Mouse (Mus musculus) heart, adult 2 months (tissue): ENCODE results near the gene Zfp68. TPM values are rescaled to one million over a fixed set of nuclear protein-coding genes. Genes with fewer than 3 reads are reported as not detected.
A peak's percentile ranks its signal among the peaks of the same experiment; 100 is the strongest.

Experiments used
- DNase-seq, 2 experiments: peaks; one replicate each; pipeline ENCODE4 v3.0.0; 2021
- H3K27ac ChIP-seq: fragments of 200-600 bp; 2 replicates; pipeline ENCODE4 v1.8.1; 2022
- H3K27me3 ChIP-seq: fragments of 200-500 bp; 2 replicates; pipeline ENCODE4 v1.6.1; 2012; ENCODE audit warnings: mild to moderate bottlenecking, low read length, inconsistent platforms, mixed read lengths; ENCODE audit not compliant: control insufficient read depth, insufficient read depth
- H3K36me3 ChIP-seq: fragments of 200-500 bp; 2 replicates; pipeline ENCODE4 v1.6.1; 2012; ENCODE audit warnings: low read length, inconsistent platforms; ENCODE audit not compliant: control insufficient read depth, insufficient read depth
- H3K4me1 ChIP-seq: fragments of 200-500 bp; 2 replicates; pipeline ENCODE4 v1.6.1; 2011; ENCODE audit warnings: low read length; ENCODE audit not compliant: control insufficient read depth, insufficient read depth
- H3K4me3 ChIP-seq: fragments of 200-600 bp; 2 replicates; pipeline ENCODE4 v1.8.1; 2022
- H3K79me2 ChIP-seq: fragments of 200-500 bp; replicated peaks from 2 replicates; pipeline ENCODE4 v1.6.1; 2012; ENCODE audit warnings: mild to moderate bottlenecking, inconsistent platforms, low read length, moderate library complexity, mixed read lengths; ENCODE audit not compliant: control insufficient read depth, insufficient read depth
- H3K9ac ChIP-seq: fragments of 200-500 bp; 2 replicates; pipeline ENCODE4 v1.6.1; 2012; ENCODE audit warnings: low read depth, mild to moderate bottlenecking, control low read depth, inconsistent platforms, low read length, mixed read lengths
- CTCF ChIP-seq: fragments of 200-600 bp; IDR thresholded peaks from 2 replicates; pipeline ENCODE4 v1.8.1; 2022; ENCODE audit warnings: antibody characterized with exemption, mild to moderate bottlenecking, moderate library complexity
- EP300 ChIP-seq: fragments of 200-500 bp; IDR thresholded peaks from 2 replicates; pipeline ENCODE4 v1.6.1; 2011; ENCODE audit warnings: low read depth, low read length, control low read depth; ENCODE audit not compliant: insufficient read depth
- POLR2A ChIP-seq: fragments of 200-500 bp; IDR thresholded peaks from 2 replicates; pipeline ENCODE4 v1.6.1; 2011; ENCODE audit warnings: mild to moderate bottlenecking, low read depth, low read length, control low read depth; ENCODE audit not compliant: insufficient read depth
- WGBS: fragments of 180-500 bp; shearing (Covaris S2); methylation state at CpG from one replicate; pipeline ENCODE4 v1.1.7; 2018; 5-methylcytosine and 5-hydroxymethylcytosine counted together
- intact Hi-C: fragments of 180-260 bp; cut with DNase I; formaldehyde crosslinking; loops from one replicate; pipeline ENCODE4 v1.15.1; 2025
- long read RNA-seq: library from polyadenylated mRNA; stranded (forward); transcript quantifications from one replicate; pipeline ENCODE4 v2.0.0, GENCODE M21; 2021
- polyA plus RNA-seq: library from polyadenylated mRNA; depleted of rRNA; stranded (reverse); fragments of >200 nt; gene quantifications from 2 replicates; pipeline ENCODE4 v1.2.3, GENCODE M21; 2012; rRNA removed
- total RNA-seq, 2 experiments: library from RNA; stranded (reverse); gene quantifications; 2 replicates each; pipeline ENCODE4 v1.2.3; 2021

Zfp68 gene
- 10 to 100 TPM; 17.7 to 19.4 TPM for total RNA-seq
- polyA plus RNA-seq = 6.8 and 13.8 TPM in 2 replicates
- long read RNA-seq, full-length matches to known transcripts = 36 of 38 reads
- long read RNA-seq, partial matches to known transcripts = 0 of 38 reads
- long read RNA-seq, other reads (novel, unspliced or antisense) = 2 of 38 reads

DNA sequence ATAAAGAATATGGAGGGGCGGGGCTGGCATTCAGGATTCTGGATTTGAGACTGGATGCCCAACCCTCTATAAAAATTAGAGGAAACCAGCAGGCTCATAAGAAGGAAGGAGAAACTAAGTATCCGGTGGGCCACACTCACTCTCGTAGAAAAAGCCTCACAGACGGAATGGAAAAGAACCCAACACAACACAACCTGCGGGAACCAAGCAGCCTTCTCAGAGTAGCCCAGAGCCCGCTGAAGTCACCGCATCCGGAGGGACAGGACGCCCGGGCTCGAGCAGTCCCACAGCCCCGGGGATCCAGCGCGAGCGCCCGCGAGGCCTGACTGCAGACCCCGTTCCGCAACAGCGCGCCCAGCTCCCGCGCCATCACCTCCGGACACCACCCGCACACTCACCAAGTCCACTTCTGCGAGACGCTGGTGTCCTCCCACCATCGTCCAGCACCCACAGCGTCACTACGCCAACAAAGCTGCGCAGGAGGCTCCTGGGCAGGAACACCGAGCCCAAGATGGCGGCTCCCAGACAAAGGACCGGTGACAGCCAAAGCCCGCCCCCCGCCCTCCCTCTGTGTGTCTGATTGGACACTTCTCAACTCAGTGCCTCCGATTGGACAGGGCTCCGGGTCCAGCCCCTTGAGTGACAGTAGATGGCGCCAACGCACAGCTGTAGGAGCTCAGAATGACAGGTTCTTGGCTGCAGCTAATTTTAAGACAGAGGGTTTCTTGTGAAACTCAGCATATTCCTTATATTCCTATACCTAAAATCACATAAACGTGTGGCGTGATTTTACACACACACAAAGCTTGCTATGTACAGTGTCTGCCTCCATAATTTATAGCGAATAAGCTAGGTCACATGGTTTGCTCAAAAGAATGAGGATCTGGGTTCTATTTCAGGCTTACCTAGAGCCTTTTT lies at the start of gene Zfp68:
Zfp68 (minus strand) TSS at position 551 of the 918 bp plus-strand sequence.
- Histone ChIP-seq H3K36me3 (peaks cover 9% of the 10 kb centered on the region), H3K9ac (peak within 1 kb of the TSS; percentile 100), H3K79me2 (peaks cover 6% of the 10 kb centered on the region), H3K27ac (peak within 1 kb of the TSS; percentile 99), H3K4me1 (peaks cover 7% of the 10 kb centered on the region), H3K4me3 (peak within 1 kb of the TSS; percentile 78), H3K27me3 (no peaks in the 10 kb centered on the region; the same call in 1 of the 2 replicates)
- under 1% methylated on average over 43 of the region's 43 CpGs for WGBS
- DNase-seq = peak; percentile 89 to 94
- intact Hi-C loops = loop anchor here (5.0 kb wide), 1 partner anchor 633 kb away; the partner anchor contains the start of gene Get4
- TF ChIP-seq POLR2A = peak; percentile 96
- TF ChIP-seq EP300 = peak; percentile 65
- peak; percentile 65 for TF ChIP-seq CTCF

DNA sequence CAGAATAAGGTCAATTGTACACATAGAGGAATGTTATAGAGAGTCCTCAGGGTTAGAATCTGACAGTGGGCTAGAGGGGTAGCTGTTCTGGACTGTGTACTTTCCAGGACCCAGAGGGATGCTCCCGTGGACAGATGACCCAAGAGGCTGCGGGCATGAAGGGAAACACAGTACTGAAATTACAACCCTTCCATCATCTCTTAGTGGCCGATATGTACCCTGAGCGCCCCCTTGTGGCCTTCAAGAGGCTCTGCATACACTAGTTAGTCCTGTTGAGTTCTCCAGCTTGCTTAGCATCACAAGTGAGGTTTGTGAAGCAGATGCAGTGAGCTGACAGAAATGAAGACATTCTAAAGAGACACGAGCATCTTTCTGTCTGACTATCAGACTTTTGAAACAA lies 39.4 kb upstream of the Zfp68 start:
- no peak overlapping the region for H3K4me3 ChIP-seq
- no peaks in the 10 kb centered on the region for H3K79me2 ChIP-seq
- DNase-seq = peak; percentile 31 to 44
- no peak overlapping the region for H3K9ac ChIP-seq
- H3K36me3 ChIP-seq = no peaks in the 10 kb centered on the region
- H3K27me3 ChIP-seq = no peaks in the 10 kb centered on the region
- no peaks in the 10 kb centered on the region for H3K4me1 ChIP-seq
- no peak overlapping the region for H3K27ac ChIP-seq
- 9% methylated on average over 5 of the region's 5 CpGs for WGBS
- no peak for TF ChIP-seq EP300
- peak; percentile 84 for TF ChIP-seq CTCF
- intact Hi-C loops = no loop called here

DNA sequence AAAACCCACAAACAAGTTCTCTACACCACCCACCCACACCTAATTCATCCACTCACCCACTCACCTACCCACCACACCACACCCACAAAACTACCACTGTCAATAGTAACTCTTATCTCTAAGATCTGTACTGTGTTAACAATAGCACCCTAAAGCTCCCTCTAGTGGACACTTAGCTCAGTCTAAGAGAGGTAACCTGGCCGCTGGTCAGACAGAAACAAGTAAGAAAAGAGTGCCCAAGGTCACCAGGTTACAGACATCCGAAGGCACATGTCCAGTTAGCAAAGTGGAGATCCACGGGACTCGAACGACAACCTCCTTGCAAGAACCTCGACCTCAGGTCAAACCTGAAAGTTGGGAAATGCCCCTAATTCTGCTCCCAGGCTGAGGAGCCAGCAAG lies 38.3 kb upstream of the Zfp68 start:
- Histone ChIP-seq H3K27ac (no peak overlapping the region), H3K79me2 (no peaks in the 10 kb centered on the region), H3K9ac (no peak overlapping the region), H3K27me3 (no peaks in the 10 kb centered on the region), H3K4me1 (no peaks in the 10 kb centered on the region), H3K36me3 (no peaks in the 10 kb centered on the region), H3K4me3 (no peak overlapping the region)
- peak in 1 of 2 experiments; percentile 6 for DNase-seq
- WGBS = 43% methylated on average over 6 of the region's 6 CpGs
- peak; percentile 77 for TF ChIP-seq CTCF
- TF ChIP-seq POLR2A = no peak
- intact Hi-C loops = no loop called here

DNA sequence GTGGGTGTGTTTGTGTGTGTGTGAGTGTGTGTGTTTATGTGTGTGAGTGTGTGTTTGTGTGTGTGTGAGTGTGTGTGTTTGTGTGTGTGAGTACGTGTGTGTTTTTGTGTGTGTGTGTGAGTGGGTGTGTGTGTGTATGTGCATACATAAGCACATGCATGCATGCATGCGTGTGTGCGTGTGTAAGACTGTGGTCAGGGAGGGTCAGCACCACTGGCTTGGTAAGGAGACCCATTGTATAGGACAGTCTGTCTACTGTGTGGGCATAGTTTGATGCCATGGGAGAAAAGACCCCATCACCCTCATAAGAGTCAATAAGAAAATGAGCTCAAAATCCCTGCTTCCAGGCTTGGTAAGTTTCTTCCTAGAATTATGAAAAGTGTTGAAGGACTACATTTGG lies 37.8 kb upstream of the Zfp68 start:
- Histone ChIP-seq H3K79me2 (no peaks in the 10 kb centered on the region), H3K27ac (no peak overlapping the region), H3K27me3 (no peaks in the 10 kb centered on the region), H3K9ac (no peak overlapping the region), H3K4me1 (no peaks in the 10 kb centered on the region), H3K4me3 (no peak overlapping the region), H3K36me3 (no peaks in the 10 kb centered on the region)
- intact Hi-C loops = no loop called here
- no peak for DNase-seq
- no peak for TF ChIP-seq EP300
- TF ChIP-seq POLR2A = no peak
- TF ChIP-seq CTCF = no peak
- WGBS = 87% methylated on average over 3 of the region's 3 CpGs

DNA sequence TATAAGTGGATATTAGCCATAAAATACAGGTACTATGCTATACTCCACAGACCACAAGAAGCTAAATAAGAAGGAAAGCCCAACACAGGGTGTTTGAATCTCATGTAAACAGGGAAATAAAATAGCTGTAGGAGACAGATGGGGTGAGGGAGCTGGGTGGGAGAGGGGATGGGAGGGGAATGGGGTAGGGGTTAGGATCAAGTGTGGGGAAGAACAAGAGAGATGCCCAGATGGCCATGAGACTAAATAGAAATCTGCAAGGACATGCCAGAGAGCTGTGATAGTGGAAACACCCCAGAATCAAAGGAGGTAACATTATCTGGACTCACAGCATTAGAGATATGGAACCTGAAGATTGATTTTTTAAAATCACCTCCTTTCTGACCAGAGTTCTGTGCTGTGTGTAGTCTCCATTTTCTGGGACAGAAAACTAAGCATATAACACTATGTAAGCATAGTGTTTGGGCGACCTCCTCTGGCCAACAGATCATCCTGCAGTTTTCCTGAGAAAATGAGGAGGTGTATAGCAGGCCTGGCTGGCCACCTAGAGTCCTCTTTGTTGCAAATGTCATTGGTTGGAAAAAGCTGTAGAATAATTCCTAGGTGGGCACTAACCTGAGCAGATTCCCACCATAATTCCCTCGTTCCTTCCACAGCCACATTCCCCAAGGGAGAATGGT lies 37.1 kb upstream of the Zfp68 start:
- no peaks in the 10 kb centered on the region for H3K79me2 ChIP-seq
- TF ChIP-seq POLR2A = no peak
- peak; percentile 89 for TF ChIP-seq CTCF
- 0 out of 2 replicates have a peak, but pooled peaks have one; percentile 32 for TF ChIP-seq EP300
- H3K27ac ChIP-seq = no peak overlapping the region
- 19% methylated on average over 2 of the region's 2 CpGs for WGBS
- no peaks in the 10 kb centered on the region for H3K27me3 ChIP-seq
- intact Hi-C loops = no loop called here
- no peaks in the 10 kb centered on the region for H3K4me1 ChIP-seq
- DNase-seq = peak; percentile 30 to 49
- H3K9ac ChIP-seq = no peak overlapping the region
- no peak overlapping the region for H3K4me3 ChIP-seq
- no peaks in the 10 kb centered on the region for H3K36me3 ChIP-seq

DNA sequence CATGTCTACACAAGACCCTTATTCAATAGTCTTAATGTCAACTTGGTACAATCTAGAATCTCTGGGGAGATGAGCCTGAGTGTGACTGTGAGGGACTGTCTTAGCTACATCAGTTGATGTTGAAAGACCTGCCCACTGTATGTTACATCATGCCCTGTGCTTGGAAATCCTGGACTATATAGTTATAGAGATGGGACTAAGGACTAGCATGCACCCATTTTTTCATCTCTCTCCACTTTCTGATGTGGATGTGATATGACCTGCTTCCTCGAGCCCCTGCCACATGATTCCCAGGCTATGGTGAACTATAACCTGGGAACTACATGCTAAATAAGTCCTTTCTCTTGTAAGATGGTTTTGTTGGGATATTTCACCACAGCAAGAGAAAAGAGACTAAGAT lies 33.4 kb upstream of the Zfp68 start:
- H3K9ac ChIP-seq = no peak overlapping the region
- H3K4me1 ChIP-seq = no peaks in the 10 kb centered on the region
- no peaks in the 10 kb centered on the region for H3K79me2 ChIP-seq
- H3K4me3 ChIP-seq = no peak overlapping the region
- no peak for DNase-seq
- H3K27me3 ChIP-seq = no peaks in the 10 kb centered on the region
- no peak overlapping the region for H3K27ac ChIP-seq
- intact Hi-C loops = no loop called here
- H3K36me3 ChIP-seq = no peaks in the 10 kb centered on the region
- WGBS = 89% methylated on average over 1 of the region's 1 CpGs
- TF ChIP-seq POLR2A = no peak
- TF ChIP-seq CTCF = no peak
- TF ChIP-seq EP300 = no peak
